Mouse (Mus musculus): ENCODE measurements at regions not wholly inside any gene's neighbourhood (a gene's known extent, or its start where the extent isn't known, plus 50 kb on each side); places are given as distances from the start of the nearest gene placed in this dataset.

DNA sequence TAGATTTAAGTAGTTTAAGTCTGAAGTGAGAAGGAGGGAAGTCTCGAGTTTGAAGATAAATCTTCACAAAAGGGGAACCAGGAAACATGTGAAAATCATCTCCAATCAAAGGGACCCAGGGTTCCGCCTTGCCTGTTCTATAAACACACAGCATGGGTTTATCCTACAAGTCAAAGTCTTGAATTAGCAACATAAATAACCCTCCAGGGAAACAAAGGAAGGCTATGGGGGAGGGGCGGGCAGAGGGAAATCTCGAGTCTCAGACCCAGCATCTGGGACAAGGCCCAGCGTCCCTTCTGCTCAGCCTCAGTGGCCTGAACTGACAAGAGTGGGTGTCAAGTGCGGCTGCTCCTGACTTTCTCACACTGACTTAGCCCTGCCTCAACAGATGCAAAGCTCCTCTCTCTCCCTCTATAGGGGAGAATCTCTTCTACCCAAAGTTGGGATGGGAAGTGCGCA, 240.3 kb upstream of the Lrig3 start:
- no peak for TF ChIP-seq CTCF (IDR thresholded peaks at IDR 0.05; ENCODE audit: low read depth)
- no peak for TF ChIP-seq EP300 (IDR thresholded peaks at IDR 0.05; ENCODE audit: low read depth)

Data from heart, postnatal 0 days (tissue).